Mouse (Mus musculus) heart, adult 11 months (tissue): Measurements from ENCODE around the gene Phf21a.
"Not testable (repeated sequence)": the region's sequence is repeated elsewhere in the genome, so short reads cannot be mapped to it uniquely, and the experiment has no call there.

Experiments used
- DNase-seq: peaks from one replicate; pipeline ENCODE4 v3.0.0; 2022

Gene Phf21a

GRCm38 (mm10) chr2:92085721-92086120 lies 7.2 kb upstream of the Phf21a start:
- no peak for DNase-seq

- DNase-seq = no peak
These were observed 5.9 kb upstream of the Phf21a start for GRCm38 (mm10) chr2:92087065-92087464.

DNA sequence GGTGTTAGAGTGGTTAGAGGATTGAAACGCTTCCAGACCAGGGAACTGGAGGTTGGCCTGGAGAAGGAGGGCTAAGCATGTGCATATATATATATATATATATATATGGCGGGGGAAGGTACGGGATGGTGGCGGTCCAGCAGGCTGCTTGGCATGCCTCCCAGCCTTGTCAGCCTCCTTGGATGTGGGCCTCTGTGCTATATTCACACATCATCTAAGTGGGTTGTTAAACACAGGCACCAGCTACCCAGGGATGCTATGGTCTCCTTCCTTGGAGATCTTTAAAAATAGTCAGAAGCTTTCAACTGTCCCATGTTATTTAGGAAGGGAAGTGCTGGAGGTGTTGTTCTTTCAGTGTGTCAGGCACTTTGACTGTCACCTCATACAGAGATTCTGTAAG lies 3.1 kb upstream of the Phf21a start:
- DNase-seq = no peak

- DNase-seq = not testable (repeated sequence)
These were observed 586 bp downstream of the Phf21a start for GRCm38 (mm10) chr2:92093503-92093902.

DNA sequence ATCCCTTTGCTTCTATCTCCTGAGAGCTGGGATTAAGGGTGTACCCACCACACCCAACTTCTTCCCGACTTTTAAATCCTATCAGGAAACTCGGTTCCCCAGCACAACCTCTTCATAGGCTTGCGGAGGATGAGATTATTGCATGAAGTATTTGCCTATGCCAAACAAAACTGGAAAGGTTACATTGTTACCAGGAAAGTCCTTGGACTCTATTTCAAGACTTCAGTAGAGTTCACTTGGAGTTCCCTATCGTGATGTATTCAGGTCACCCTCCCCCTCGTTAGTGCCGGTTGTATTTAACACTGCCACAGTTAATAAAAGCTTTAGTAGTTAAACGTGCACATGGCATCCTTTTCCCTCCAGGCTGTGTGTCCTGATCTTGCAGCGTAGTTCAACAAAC lies 1.2 kb downstream of the Phf21a start:
- DNase-seq = no peak

DNA sequence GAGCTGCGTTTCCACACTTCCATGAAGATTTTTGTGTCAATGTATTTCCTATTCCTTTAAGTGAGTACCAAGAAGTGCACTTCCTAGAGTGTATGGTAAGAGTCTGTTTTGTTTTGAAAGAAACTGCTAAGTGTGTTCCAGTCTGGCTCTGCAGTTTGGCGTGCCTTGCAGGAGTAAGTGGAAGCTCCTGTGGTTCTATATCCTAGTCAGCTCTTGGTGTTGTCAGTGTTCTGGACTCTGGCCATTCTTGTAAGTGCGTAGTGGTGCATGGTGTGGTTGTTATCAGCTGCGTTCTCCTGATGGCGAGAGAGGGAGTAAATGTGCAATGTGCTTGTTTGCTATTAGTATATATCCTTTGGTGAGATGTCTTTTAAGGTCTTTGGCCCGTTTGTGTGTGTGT lies 7.9 kb downstream of the Phf21a start:
- DNase-seq = peak; percentile 90

DNA sequence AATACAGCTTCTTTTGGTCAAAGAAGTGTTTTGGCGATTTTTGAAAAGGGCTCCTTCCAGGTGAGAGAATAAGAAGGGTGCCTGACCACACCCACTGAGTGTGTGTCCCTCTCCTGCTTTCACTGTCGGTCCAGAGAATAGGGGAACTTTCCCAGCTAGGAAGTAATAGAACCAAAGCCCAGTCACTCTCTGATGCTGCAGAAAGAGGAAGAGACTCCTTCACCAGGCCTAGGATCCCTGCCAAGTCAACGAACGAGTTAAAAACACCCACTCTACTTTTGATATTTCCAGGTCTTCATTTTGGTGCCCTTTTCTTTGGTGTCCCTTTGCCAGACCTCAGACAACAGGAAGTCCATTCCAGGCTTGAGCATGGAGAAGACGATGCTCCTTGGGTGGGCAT lies 31.6 kb downstream of the Phf21a start:
- no peak for DNase-seq

- no peak for DNase-seq
These were observed 32.4 kb downstream of the Phf21a start for GRCm38 (mm10) chr2:92125330-92125729.

DNA sequence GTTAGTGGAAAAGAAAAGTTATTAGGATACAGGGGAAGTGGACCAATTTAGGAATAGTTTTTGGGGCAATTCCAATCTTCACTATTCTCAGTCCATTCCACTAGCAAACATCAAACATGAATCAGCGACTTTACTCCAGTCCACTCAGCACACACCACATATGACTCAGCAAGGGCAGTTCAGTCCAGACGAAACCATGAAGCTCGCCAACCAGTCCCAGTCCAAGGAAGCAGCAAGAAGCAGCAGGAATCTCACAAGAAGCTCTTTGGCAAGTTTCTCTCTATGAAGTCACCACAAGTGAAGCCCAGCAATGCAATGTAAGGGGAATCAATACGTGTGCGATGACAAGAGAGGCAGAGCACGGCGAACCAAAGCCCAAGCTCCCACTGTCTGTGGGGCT lies 37.2 kb downstream of the Phf21a start:
- DNase-seq = no peak

GRCm38 (mm10) chr2:92138736-92139135 lies 45.8 kb downstream of the Phf21a start:
- peak; percentile 79 for DNase-seq

- DNase-seq = peak; percentile 37
These were observed 46.4 kb downstream of the Phf21a start for GRCm38 (mm10) chr2:92139365-92139764.

- no peak for DNase-seq
These were observed 47.5 kb downstream of the Phf21a start for GRCm38 (mm10) chr2:92140383-92140782.

GRCm38 (mm10) chr2:92141073-92141472 lies 48.2 kb downstream of the Phf21a start:
- peak; percentile 53 for DNase-seq

GRCm38 (mm10) chr2:92143932-92144331 lies 51.0 kb downstream of the Phf21a start:
- DNase-seq = peak; percentile 7

GRCm38 (mm10) chr2:92147925-92148750 lies 55.2 kb downstream of the Phf21a start:
- DNase-seq = peak; percentile 81

DNA sequence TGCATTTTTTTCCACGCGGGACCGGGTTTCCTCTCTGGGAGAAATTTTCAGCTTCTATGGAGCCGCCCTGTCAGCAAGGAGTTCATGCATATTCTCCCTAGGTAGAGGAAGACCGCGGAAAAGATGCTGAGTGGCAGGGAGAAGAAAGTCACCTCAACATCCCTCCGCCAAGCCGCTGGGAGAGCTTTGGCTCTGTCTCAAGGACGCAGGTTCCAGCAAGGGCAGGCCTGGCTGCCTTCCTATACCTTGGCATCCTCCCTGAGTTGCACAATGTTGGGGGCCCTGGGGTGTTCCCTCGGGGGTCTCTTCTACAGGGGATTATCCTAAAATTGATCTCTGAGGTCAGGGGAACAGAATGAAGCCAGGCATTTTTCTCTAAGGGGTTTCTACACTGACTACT lies 71.4 kb downstream of the Phf21a start:
- DNase-seq = peak; percentile 83

- DNase-seq = peak; percentile 52
These were observed 74.0 kb downstream of the Phf21a start for GRCm38 (mm10) chr2:92166950-92167349.

- DNase-seq = peak; percentile 66
These were observed 78.2 kb downstream of the Phf21a start for GRCm38 (mm10) chr2:92171046-92171643.

DNA sequence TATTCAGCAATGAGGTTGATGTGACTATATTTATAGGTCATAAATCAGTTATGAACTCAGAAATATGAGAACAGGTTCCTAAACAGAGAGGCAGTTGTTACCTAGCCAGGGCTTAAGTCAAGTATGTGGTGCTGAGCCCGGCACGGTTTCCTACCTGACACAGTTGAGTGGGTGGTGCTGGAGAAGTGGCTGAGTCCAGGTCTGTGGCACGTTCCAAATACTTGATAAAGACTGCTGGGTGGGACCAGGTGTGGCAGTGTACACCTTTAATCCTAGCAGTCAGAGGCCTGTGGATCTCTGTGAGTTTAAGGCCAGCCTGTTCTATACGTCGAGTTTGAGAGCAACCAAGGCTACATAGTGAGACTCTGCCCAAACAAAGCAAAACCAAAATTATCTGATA lies 79.4 kb downstream of the Phf21a start:
- peak; percentile 40 for DNase-seq

DNA sequence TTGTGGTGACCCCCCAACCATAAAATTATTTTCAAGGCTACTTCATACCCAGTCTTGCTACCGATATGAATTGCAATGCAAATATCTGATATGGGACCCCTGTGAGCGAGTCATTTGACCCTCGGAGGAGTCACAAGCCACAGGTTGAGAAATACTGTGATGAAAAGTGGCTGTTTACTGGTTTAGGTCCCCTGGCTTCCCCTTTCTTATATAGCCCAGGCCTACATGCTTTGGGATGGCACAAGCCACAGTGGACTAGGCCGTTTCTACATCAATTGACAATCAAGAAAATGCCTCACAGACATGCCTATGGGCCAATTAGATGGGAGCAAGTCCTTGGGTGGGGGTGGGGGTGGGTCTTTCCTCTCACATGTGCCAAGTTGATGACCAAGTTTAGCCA lies 80.3 kb downstream of the Phf21a start:
- DNase-seq = peak; percentile 46

DNA sequence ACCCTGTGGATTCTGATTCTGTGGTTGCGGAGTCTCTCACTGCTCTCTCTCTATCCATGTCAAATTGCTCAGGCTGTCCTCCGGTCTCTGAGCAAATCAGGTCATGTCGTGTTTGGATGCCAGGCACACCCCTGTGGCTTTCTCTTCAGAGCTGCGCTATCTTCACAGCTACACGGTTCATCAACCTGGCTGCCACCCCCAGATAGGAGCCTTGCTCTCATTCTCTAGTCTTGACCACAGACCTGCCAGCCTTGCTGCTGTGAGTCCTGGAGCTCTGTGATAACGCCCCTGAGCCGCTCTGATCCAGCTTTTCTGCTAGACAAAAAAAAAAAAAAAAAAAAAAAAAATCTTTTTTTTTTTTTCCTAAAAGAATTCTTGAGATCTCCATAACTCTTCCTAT lies 81.3 kb downstream of the Phf21a start:
- DNase-seq = peak; percentile 72

DNA sequence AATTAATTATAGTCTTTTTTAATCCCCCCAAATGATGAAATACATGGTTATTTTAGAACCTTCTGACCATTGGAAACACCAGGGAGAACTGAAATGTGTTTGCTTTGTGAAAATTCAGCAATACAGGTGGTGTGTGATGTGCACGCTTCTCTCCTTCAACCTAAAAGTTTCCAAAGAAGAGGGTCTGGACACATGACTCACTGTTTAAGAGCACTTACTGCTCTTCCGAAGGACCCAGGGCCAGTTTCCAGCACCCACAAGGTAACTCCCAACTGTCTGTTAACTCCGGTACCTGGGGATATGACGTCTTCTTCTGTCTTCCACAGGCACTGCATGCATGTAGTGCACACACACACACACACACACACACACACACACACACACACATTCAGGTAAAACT lies 82.1 kb downstream of the Phf21a start:
- peak; percentile 51 for DNase-seq

- no peak for DNase-seq
These were observed 83.4 kb downstream of the Phf21a start for GRCm38 (mm10) chr2:92176292-92176691.

DNA sequence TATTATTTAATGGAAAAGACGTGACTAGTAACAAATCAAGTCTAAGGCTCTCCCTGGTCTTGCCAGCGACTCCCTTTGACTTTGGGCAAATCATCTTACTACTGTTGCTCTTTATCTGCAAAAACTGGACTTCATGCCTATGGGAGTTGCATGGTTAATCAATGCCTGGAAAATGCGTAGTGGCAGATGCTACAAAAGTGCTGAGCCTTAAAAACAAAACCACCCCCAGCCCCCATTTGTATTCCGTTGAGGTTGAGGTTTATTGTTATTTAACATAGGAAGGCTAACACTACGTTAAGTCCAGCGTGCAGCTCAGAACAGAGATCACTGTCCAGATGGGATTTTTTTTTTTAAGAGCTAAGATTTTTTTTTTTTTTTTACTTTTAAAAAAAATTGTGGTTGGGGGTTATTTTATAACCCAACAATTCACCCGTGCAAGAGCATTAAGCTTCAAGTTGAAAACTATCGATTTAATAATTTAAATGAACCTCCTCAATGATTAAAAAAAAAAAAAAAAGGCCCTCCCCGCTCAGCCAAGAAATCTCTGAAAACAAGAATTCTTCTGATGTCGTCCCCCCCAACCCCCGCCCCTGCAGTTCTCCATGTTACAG lies 89.3 kb downstream of the Phf21a start:
- peak; percentile 66 for DNase-seq
